Mouse (Mus musculus) layer of hippocampus, adult 2 months (tissue): ENCODE data around the gene Ccdc148. TPM values are rescaled to one million over a fixed set of nuclear protein-coding genes. Genes with fewer than 3 reads are reported as not detected.

Experiments
- DNase-seq, 2 experiments: peaks; one replicate each; pipeline ENCODE4 v3.0.0; 2022; ENCODE audit warnings: low spot score in 2 of 2
- H3K27ac ChIP-seq: fragments of 200-600 bp; 2 replicates; pipeline ENCODE4 v1.8.1; 2022
- H3K4me3 ChIP-seq: fragments of 200-600 bp; 2 replicates; pipeline ENCODE4 v1.8.1; 2022; ENCODE audit warnings: mild to moderate bottlenecking
- CTCF ChIP-seq: fragments of 200-600 bp; conservative IDR thresholded peaks from 2 replicates; pipeline ENCODE4 v1.8.1; 2022; ENCODE audit warnings: antibody characterized with exemption, mild to moderate bottlenecking, moderate library complexity
- long read RNA-seq, 2 experiments: library from polyadenylated mRNA; stranded (forward); transcript quantifications; one replicate each; pipeline ENCODE4 v2.0.0; 2021; ENCODE audit warnings: borderline mapping rate in 2 of 2
- total RNA-seq, 2 experiments: library from RNA; stranded (reverse); gene quantifications; 2 replicates each; pipeline ENCODE4 v1.2.3; 2021

The Ccdc148 gene
- total RNA-seq, result 10 to 100 TPM; 14.7 to 15.5 TPM
- long read RNA-seq, experiment 1, partial matches to known transcripts, result 1 of 5 reads
- long read RNA-seq, experiment 1, other reads (novel, unspliced or antisense), result 3 of 5 reads
- long read RNA-seq, experiment 2, full-length matches to known transcripts, result 1 of 8 reads
- long read RNA-seq, experiment 2, partial matches to known transcripts, result 0 of 8 reads
- long read RNA-seq, experiment 2, other reads (novel, unspliced or antisense), result 7 of 8 reads

- Histone ChIP-seq H3K4me3 (peak within 1 kb of the TSS; percentile 96), H3K27ac (peak within 1 kb of the TSS; percentile 97)
- DNase-seq, result peak; percentile 90 to 96
- no peak for TF ChIP-seq CTCF
These were observed at the start of gene Ccdc148, which contains the start of gene Pkp4 for GRCm38 (mm10) chr2:59160605-59160963. TSS of gene Ccdc148 (minus strand) at chr2:59160683. TSS of gene Pkp4 (plus strand) at chr2:59160850.

GRCm38 (mm10) chr2:59208276-59208675 is 47.8 kb upstream of the Ccdc148 start:
- no peak for DNase-seq
- H3K27ac ChIP-seq, result no peak overlapping the region
- H3K4me3 ChIP-seq, result no peak overlapping the region
- no peak for TF ChIP-seq CTCF

GRCm38 (mm10) chr2:59207725-59208124 is 47.2 kb upstream of the Ccdc148 start:
- no peak overlapping the region for H3K4me3 ChIP-seq
- DNase-seq, result no peak
- no peak for TF ChIP-seq CTCF
- peak overlapping the region; percentile 43; the same call in 1 of the 2 replicates for H3K27ac ChIP-seq

GRCm38 (mm10) chr2:59207240-59207639 is 46.8 kb upstream of the Ccdc148 start:
- no peak for TF ChIP-seq CTCF
- DNase-seq, result no peak
- Histone ChIP-seq H3K4me3 (no peak overlapping the region), H3K27ac (peak overlapping the region; percentile 43; the same call in 1 of the 2 replicates)

GRCm38 (mm10) chr2:59206190-59206589 is 45.7 kb upstream of the Ccdc148 start:
- Histone ChIP-seq H3K27ac (no peak overlapping the region), H3K4me3 (no peak overlapping the region)
- no peak for DNase-seq
- TF ChIP-seq CTCF, result no peak

GRCm38 (mm10) chr2:59205092-59205491 is 44.6 kb upstream of the Ccdc148 start:
- TF ChIP-seq CTCF, result no peak
- Histone ChIP-seq H3K27ac (no peak overlapping the region), H3K4me3 (no peak overlapping the region)
- no peak for DNase-seq

GRCm38 (mm10) chr2:59203627-59204425 is 43.3 kb upstream of the Ccdc148 start:
- TF ChIP-seq CTCF, result no peak
- no peak for DNase-seq
- Histone ChIP-seq H3K27ac (peak overlapping the region; percentile 46; the same call in 1 of the 2 replicates), H3K4me3 (no peak overlapping the region)

- no peak for TF ChIP-seq CTCF
- no peak for DNase-seq
- Histone ChIP-seq H3K27ac (peak overlapping the region; percentile 46; the same call in 1 of the 2 replicates), H3K4me3 (no peak overlapping the region)
These were observed 42.4 kb upstream of the Ccdc148 start for GRCm38 (mm10) chr2:59202930-59203329.

GRCm38 (mm10) chr2:59200511-59200910 is 40.0 kb upstream of the Ccdc148 start:
- Histone ChIP-seq H3K4me3 (no peak overlapping the region), H3K27ac (peak overlapping the region; percentile 8; the same call in 1 of the 2 replicates)
- no peak for TF ChIP-seq CTCF
- no peak for DNase-seq

GRCm38 (mm10) chr2:59199476-59199976 is 39.0 kb upstream of the Ccdc148 start:
- DNase-seq, result no peak
- no peak for TF ChIP-seq CTCF
- no peak overlapping the region for H3K27ac ChIP-seq
- no peak overlapping the region for H3K4me3 ChIP-seq

- Histone ChIP-seq H3K4me3 (no peak overlapping the region), H3K27ac (no peak overlapping the region)
- TF ChIP-seq CTCF, result no peak
- no peak for DNase-seq
These were observed 36.7 kb upstream of the Ccdc148 start for GRCm38 (mm10) chr2:59197156-59197555.

- no peak for DNase-seq
- H3K27ac ChIP-seq, result no peak overlapping the region
- no peak overlapping the region for H3K4me3 ChIP-seq
- no peak for TF ChIP-seq CTCF
These were observed 32.6 kb upstream of the Ccdc148 start for GRCm38 (mm10) chr2:59193117-59193516.

- H3K4me3 ChIP-seq, result no peak overlapping the region
- H3K27ac ChIP-seq, result peak overlapping the region; percentile 3; the same call in 1 of the 2 replicates
- no peak for TF ChIP-seq CTCF
- no peak for DNase-seq
These were observed 31.0 kb upstream of the Ccdc148 start for GRCm38 (mm10) chr2:59191466-59191865.
